21 mouse cellular contexts compared by ENCODE assay signal in genomic region chr17:25101338-25101737, GRCm38 (mm10). TPM values are rescaled to one million over a fixed set of nuclear protein-coding genes. Genes with fewer than 3 reads are reported as not detected.
DNase-seq lines count a peak whose midpoint lies in the region; ATAC-seq and TF ChIP-seq lines count a peak whose summit lies in the region.
"Had no signal": no experiment of that assay in that cellular context is flagged by ENCODE, and none has a peak within 500 bp of the region (broad histone marks: within the 10 kb centered on the region; RNA-seq: fewer than 3 reads in every experiment).

No protein-coding gene starts in this region.

- no peak for ATAC-seq in liver, embryonic 13.5 days (ENCODE audit: low read depth)
- ATAC-seq in forebrain, embryonic 14.5 days = no peak
- ATAC-seq: activated CD4-positive, CD25-positive, alpha-beta regulatory T cell, adult 4 months; forebrain, embryonic 15.5 days had no signal

- H3K4me1 ChIP-seq in liver, embryonic 13.5 days (replicated peaks) = 0 out of 2 replicates have a peak, but pooled peaks cover 4% of the 10 kb centered on the region
- no peaks in the 10 kb centered on the region for H3K4me1 ChIP-seq in forebrain, embryonic 14.5 days (ENCODE audit: control insufficient read depth, insufficient read depth, low read length)
- H3K4me1 ChIP-seq: forebrain, embryonic 15.5 days; hindbrain, embryonic 12.5 days; hindbrain, embryonic 15.5 days had no signal

- no peak overlapping the region for H3K9ac ChIP-seq in liver, embryonic 13.5 days
- H3K9ac ChIP-seq in forebrain, embryonic 14.5 days (ENCODE audit: low read length) = no peak overlapping the region
- H3K9ac ChIP-seq: forebrain, embryonic 15.5 days; hindbrain, embryonic 12.5 days; hindbrain, embryonic 15.5 days had no signal

- no peak overlapping the region for H3K4me2 ChIP-seq in liver, embryonic 13.5 days
- H3K4me2 ChIP-seq in forebrain, embryonic 14.5 days (ENCODE audit: low read length) = no peak overlapping the region
- H3K4me2 ChIP-seq: forebrain, embryonic 15.5 days; heart, embryonic 11.5 days; hindbrain, embryonic 12.5 days; hindbrain, embryonic 15.5 days had no signal

- intact Hi-C loops in gastrocnemius, adult 2 months (cut with DNase I) = no loop called here

- peaks cover 97% of the 10 kb centered on the region for H3K36me3 ChIP-seq in liver, embryonic 13.5 days
- peaks cover 80% of the 10 kb centered on the region for H3K36me3 ChIP-seq in forebrain, embryonic 14.5 days (ENCODE audit: control insufficient read depth, insufficient read depth, low read length)

- WGBS in liver, embryonic 13.5 days (ENCODE audit: insufficient replicate concordance) = 92% methylated on average over 11 of the region's 11 CpGs
- WGBS in forebrain, embryonic 14.5 days = 93% methylated on average over 11 of the region's 11 CpGs

- no peak overlapping the region for H3K4me3 ChIP-seq in gastrocnemius, adult 2 months
- no peak overlapping the region for H3K4me3 ChIP-seq in liver, embryonic 13.5 days (replicated peaks)
- no peak overlapping the region for H3K4me3 ChIP-seq in forebrain, embryonic 14.5 days (ENCODE audit: low read depth, low read length)
- H3K4me3 ChIP-seq: forebrain, embryonic 15.5 days; hindbrain, embryonic 12.5 days; hindbrain, embryonic 15.5 days had no signal

- no peaks in the 10 kb centered on the region for H3K27me3 ChIP-seq in liver, embryonic 13.5 days
- H3K27me3 ChIP-seq in forebrain, embryonic 14.5 days (replicated peaks; ENCODE audit: control insufficient read depth, insufficient read depth, low read length) = no peaks in the 10 kb centered on the region
- H3K27me3 ChIP-seq: forebrain, embryonic 15.5 days; hindbrain, embryonic 12.5 days; hindbrain, embryonic 15.5 days had no signal

- peak; percentile 11 for DNase-seq in gastrocnemius, adult 2 months
- no peak for DNase-seq in gastrocnemius, postnatal 4 days (ENCODE audit: low spot score in 2 of 2)
- no peak for DNase-seq in liver, embryonic 13.5 days
- no peak for DNase-seq in liver
- DNase-seq in brain, adult 2 months (ENCODE audit: low read depth, low spot score) = peak; percentile 50
- no peak for DNase-seq in forebrain, embryonic 14.5 days (ENCODE audit: low spot score)
- DNase-seq: adrenal gland, adult 8-10 months; adrenal gland, postnatal 25 days; cerebellum, adult 18-20 months; cerebellum, adult 9-10 months; cerebellum, postnatal 14 days; gastrocnemius, postnatal 10 days; gastrocnemius, postnatal 36 days; heart, adult 11 months had no signal

- no peaks in the 10 kb centered on the region for H3K9me3 ChIP-seq in liver, embryonic 13.5 days (replicated peaks)
- no peaks in the 10 kb centered on the region for H3K9me3 ChIP-seq in forebrain, embryonic 14.5 days (replicated peaks; ENCODE audit: control insufficient read depth, low read length)
- H3K9me3 ChIP-seq: forebrain, embryonic 15.5 days; hindbrain, embryonic 12.5 days; hindbrain, embryonic 15.5 days had no signal

- no peak overlapping the region for H3K27ac ChIP-seq in gastrocnemius, adult 2 months
- H3K27ac ChIP-seq in liver, embryonic 13.5 days = peak overlapping the region; percentile 32
- no peak overlapping the region for H3K27ac ChIP-seq in forebrain, embryonic 14.5 days (ENCODE audit: low read depth, low read length)
- H3K27ac ChIP-seq: forebrain, embryonic 15.5 days; hindbrain, embryonic 12.5 days; hindbrain, embryonic 15.5 days had no signal

- TF ChIP-seq CTCF in gastrocnemius, adult 2 months (IDR thresholded peaks at IDR 0.05) = no peak

RNA-seq across cellular contexts. Expression of gene Telo2, which starts 14.4 kb away (rescaled TPM):
- 10 to 100 TPM in 1 of 2 experiments, 1 to 10 TPM in 1; 4.5 to 11.4 TPM for total RNA-seq in gastrocnemius, adult 2 months (2021)
- total RNA-seq in gastrocnemius, postnatal 4 days (2021) = 10 to 100 TPM; 23.5 to 27.8 TPM
- 16.3 and 18.2 TPM in 2 replicates for polyA plus RNA-seq in liver, embryonic 13.5 days (2015; fragmentation: Nextera tagmentation; extraction: Ambion mirVana)
- polyA plus RNA-seq in forebrain, embryonic 14.5 days (2014; fragmentation: Nextera tagmentation; extraction: Ambion mirVana) = 27.3 and 40.0 TPM in 2 replicates

RNA-seq across cellular contexts. Expression of gene Tmem204, which starts 17.9 kb away (rescaled TPM):
- total RNA-seq in gastrocnemius, adult 2 months (2021) = 10 to 100 TPM in 1 of 2 experiments, 1 to 10 TPM in 1; 8.3 to 21.5 TPM
- total RNA-seq in gastrocnemius, postnatal 4 days (2021) = 10 to 100 TPM; 14.6 to 19.9 TPM
- 5.2 and 5.6 TPM in 2 replicates for polyA plus RNA-seq in liver, embryonic 13.5 days (2015; fragmentation: Nextera tagmentation; extraction: Ambion mirVana)
- 11.8 and 13.6 TPM in 2 replicates for polyA plus RNA-seq in forebrain, embryonic 14.5 days (2014; fragmentation: Nextera tagmentation; extraction: Ambion mirVana)
- total RNA-seq: hematopoietic stem cell, adult 5-6 weeks had no signal

RNA-seq across cellular contexts. Expression of gene Ptx4, which starts 19.2 kb away (rescaled TPM):
- 1 to 10 TPM; 2.2 to 6.1 TPM for total RNA-seq in gastrocnemius, adult 2 months (2021)
- total RNA-seq in gastrocnemius, postnatal 4 days (2021) = 10 to 100 TPM in 1 of 2 experiments, 1 to 10 TPM in 1; 6.0 to 12.6 TPM
- 0.09 TPM in 1 of 2 replicates, not detected in the other for polyA plus RNA-seq in liver, embryonic 13.5 days (2015; fragmentation: Nextera tagmentation; extraction: Ambion mirVana)
- polyA plus RNA-seq in forebrain, embryonic 14.5 days (2014; fragmentation: Nextera tagmentation; extraction: Ambion mirVana) = 0.17 TPM in 1 of 2 replicates, not detected in the other
- total RNA-seq: adrenal gland, adult 8-10 months; adrenal gland, postnatal 25 days; ES-E14 had no signal
- polyA plus RNA-seq: activated CD4-positive, CD25-positive, alpha-beta regulatory T cell, adult 4 months; forebrain, embryonic 15.5 days; hindbrain, embryonic 12.5 days; hindbrain, embryonic 15.5 days had no signal

RNA-seq across cellular contexts. Expression of gene Clcn7, which starts 31.9 kb away (rescaled TPM):
- 10 to 100 TPM; 16.2 to 19.2 TPM for total RNA-seq in gastrocnemius, adult 2 months (2021)
- 10 to 100 TPM; 23.0 to 25.0 TPM for total RNA-seq in gastrocnemius, postnatal 4 days (2021)
- polyA plus RNA-seq in liver, embryonic 13.5 days (2015; fragmentation: Nextera tagmentation; extraction: Ambion mirVana) = 9.1 and 12.8 TPM in 2 replicates
- 18.9 and 25.0 TPM in 2 replicates for polyA plus RNA-seq in forebrain, embryonic 14.5 days (2014; fragmentation: Nextera tagmentation; extraction: Ambion mirVana)

Comparison
In these comparisons a context has a peak if more than half of its experiments do, and no peak if none do; other contexts are left out.
1. DNase-seq: peak in gastrocnemius, adult 2 months (single experiment) and brain, adult 2 months (single experiment); none in gastrocnemius, postnatal 4 days (0 of 2), liver, embryonic 13.5 days (single experiment), liver (single experiment) and forebrain, embryonic 14.5 days (single experiment).